Mouse (Mus musculus): ENCODE measurements around the gene Tmem30a. TPM values are rescaled to one million over a fixed set of nuclear protein-coding genes. Genes with fewer than 3 reads are reported as not detected.
A peak's percentile ranks its signal among the peaks of the same experiment; 100 is the strongest.

Gene Tmem30a
- 97.5 and 101 TPM in 2 replicates for polyA plus RNA-seq (2015; fragmentation: Nextera tagmentation; extraction: Ambion mirVana)

GRCm38 (mm10) chr9:79792841-79793835 is at the start of gene Tmem30a:
Tmem30a (minus strand) TSS chr9:79793507.
- Histone ChIP-seq H3K9me3 (no peaks in the 10 kb centered on the region), H3K27me3 (no peaks in the 10 kb centered on the region), H3K4me2 (peak within 1 kb of the TSS; percentile 57), H3K36me3 (no peaks in the 10 kb centered on the region), H3K4me1 (peaks cover 8% of the 10 kb centered on the region; the same call in 1 of the 2 replicates), H3K4me3 (peak within 1 kb of the TSS; percentile 60), H3K27ac (peak within 1 kb of the TSS; percentile 87), H3K9ac (peak within 1 kb of the TSS; percentile 67)
- WGBS: under 1% methylated on average over 91 of the region's 91 CpGs
- ATAC-seq (ENCODE audit: borderline replicate concordance, extremely low read depth, low FRiP score, low TSS enrichment): peak; percentile 97

- H3K27me3 ChIP-seq: no peaks in the 10 kb centered on the region
- H3K4me1 ChIP-seq: peaks cover 8% of the 10 kb centered on the region; the same call in 1 of the 2 replicates
- peak overlapping the region; percentile 40; the same call in 1 of the 2 replicates for H3K27ac ChIP-seq
- WGBS: 15% methylated on average over 6 of the region's 6 CpGs
- H3K36me3 ChIP-seq: no peaks in the 10 kb centered on the region
- no peak overlapping the region for H3K4me2 ChIP-seq
- H3K4me3 ChIP-seq: no peak overlapping the region
- peak; percentile 62; the same call in 1 of the 2 replicates for ATAC-seq (ENCODE audit: borderline replicate concordance, extremely low read depth, low FRiP score, low TSS enrichment)
- H3K9ac ChIP-seq: no peak overlapping the region
- H3K9me3 ChIP-seq: 0 out of 2 replicates have a peak, but pooled peaks cover 3% of the 10 kb centered on the region
Observed at GRCm38 (mm10) chr9:79842615-79843014, 49.3 kb upstream of the Tmem30a start.

GRCm38 (mm10) chr9:79842028-79842427 is 48.7 kb upstream of the Tmem30a start:
- H3K4me2 ChIP-seq: no peak overlapping the region
- no peak overlapping the region for H3K9ac ChIP-seq
- no peak for ATAC-seq (ENCODE audit: borderline replicate concordance, extremely low read depth, low FRiP score, low TSS enrichment)
- H3K27ac ChIP-seq: peak overlapping the region; percentile 40; the same call in 1 of the 2 replicates
- H3K36me3 ChIP-seq: no peaks in the 10 kb centered on the region
- H3K27me3 ChIP-seq: no peaks in the 10 kb centered on the region
- H3K4me3 ChIP-seq: no peak overlapping the region
- H3K4me1 ChIP-seq: peaks cover 8% of the 10 kb centered on the region; the same call in 1 of the 2 replicates
- 0 out of 2 replicates have a peak, but pooled peaks cover 3% of the 10 kb centered on the region for H3K9me3 ChIP-seq

- WGBS: 56% methylated on average over 1 of the region's 1 CpGs
- Histone ChIP-seq H3K27ac (no peak overlapping the region), H3K4me1 (peaks cover 17% of the 10 kb centered on the region), H3K9me3 (no peaks in the 10 kb centered on the region), H3K4me2 (no peak overlapping the region), H3K4me3 (no peak overlapping the region), H3K9ac (no peak overlapping the region), H3K27me3 (no peaks in the 10 kb centered on the region), H3K36me3 (no peaks in the 10 kb centered on the region)
- ATAC-seq (ENCODE audit: borderline replicate concordance, extremely low read depth, low FRiP score, low TSS enrichment): 0 out of 2 replicates have a peak, but pooled peaks have one; percentile 17
Observed at GRCm38 (mm10) chr9:79831294-79831693, 38.0 kb upstream of the Tmem30a start.

DNA sequence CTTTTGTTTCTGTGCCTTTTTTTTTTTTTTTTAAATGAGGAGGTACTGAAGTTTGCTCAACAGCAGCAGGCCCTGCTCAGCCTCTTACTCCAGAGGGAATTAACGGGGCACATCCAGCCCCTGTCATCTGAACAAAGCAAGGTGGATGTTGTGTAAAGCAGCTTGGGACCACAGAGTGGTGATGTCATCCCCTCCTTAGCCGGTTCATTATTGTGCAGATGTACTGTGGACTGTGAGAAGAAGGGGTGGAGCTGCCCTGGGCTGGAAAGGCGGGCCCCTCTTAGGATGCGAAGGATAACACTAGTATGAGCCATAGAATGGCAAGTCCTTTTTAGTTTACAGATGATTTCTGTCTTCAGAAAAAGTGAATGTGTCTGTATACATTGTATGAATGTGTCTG is 37.6 kb upstream of the Tmem30a start:
- WGBS: 29% methylated on average over 4 of the region's 4 CpGs
- ATAC-seq (ENCODE audit: borderline replicate concordance, extremely low read depth, low FRiP score, low TSS enrichment): peak; percentile 75

DNA sequence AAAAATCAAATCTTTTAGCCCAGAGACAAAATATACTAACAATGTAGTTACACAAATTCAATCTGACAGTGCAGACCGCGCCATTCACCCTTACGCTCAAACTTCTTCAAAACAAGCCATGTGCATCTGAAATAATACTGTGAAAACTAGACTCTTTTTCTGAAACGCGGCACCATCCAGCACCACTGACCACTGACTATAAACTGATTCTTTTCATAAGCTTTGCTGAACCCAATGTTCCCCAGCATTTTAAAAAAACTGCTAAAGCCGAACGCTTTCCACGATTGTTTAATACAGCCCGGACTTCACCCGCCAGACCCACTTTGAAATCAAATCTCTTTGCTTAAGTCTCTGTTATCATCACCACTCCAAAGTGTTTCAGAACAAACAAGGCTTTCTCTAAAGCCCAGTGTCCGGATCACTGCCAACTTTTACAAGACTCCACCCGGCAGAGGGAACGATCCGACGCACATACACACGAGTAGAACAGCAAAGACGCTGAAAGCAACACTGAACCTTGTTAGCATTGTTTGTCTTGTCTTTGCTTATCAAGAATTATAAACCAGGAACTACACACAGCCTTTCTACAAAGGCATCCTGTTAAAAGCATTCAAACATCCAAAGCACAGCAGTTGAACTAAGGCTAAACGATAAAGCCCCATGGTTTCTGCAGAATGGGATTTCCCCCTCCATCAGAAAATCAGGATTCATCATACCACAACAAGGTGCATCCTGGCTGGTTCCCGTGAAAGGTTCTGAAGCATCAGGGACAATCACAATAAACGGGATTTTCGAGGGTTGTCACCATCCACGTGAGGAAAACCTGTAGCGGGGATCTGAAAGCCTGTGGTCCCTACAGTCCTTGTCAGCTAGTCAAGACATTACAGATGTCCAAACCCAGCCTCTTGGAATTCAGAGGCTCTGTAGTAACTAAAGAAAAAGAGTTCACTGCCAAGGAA is 36.8 kb upstream of the Tmem30a start:
- Histone ChIP-seq H3K27ac (peak overlapping the region; percentile 61), H3K27me3 (no peaks in the 10 kb centered on the region), H3K9me3 (no peaks in the 10 kb centered on the region), H3K36me3 (no peaks in the 10 kb centered on the region), H3K4me1 (peaks cover 17% of the 10 kb centered on the region), H3K4me2 (peak overlapping the region; percentile 41), H3K9ac (peak overlapping the region; percentile 4; the same call in 1 of the 2 replicates), H3K4me3 (no peak overlapping the region)
- ATAC-seq (ENCODE audit: borderline replicate concordance, extremely low read depth, low FRiP score, low TSS enrichment): peak; percentile 60
- WGBS: 35% methylated on average over 23 of the region's 23 CpGs

More for the DNA sequence above, 37.6 kb upstream of the Tmem30a start:
- H3K4me1 ChIP-seq: peaks cover 17% of the 10 kb centered on the region
- H3K4me2 ChIP-seq: no peak overlapping the region
- no peaks in the 10 kb centered on the region for H3K9me3 ChIP-seq
- H3K27ac ChIP-seq: peak overlapping the region; percentile 61; the same call in 1 of the 2 replicates
- H3K4me3 ChIP-seq: no peak overlapping the region
- no peaks in the 10 kb centered on the region for H3K36me3 ChIP-seq
- H3K27me3 ChIP-seq: no peaks in the 10 kb centered on the region
- H3K9ac ChIP-seq: no peak overlapping the region

DNA sequence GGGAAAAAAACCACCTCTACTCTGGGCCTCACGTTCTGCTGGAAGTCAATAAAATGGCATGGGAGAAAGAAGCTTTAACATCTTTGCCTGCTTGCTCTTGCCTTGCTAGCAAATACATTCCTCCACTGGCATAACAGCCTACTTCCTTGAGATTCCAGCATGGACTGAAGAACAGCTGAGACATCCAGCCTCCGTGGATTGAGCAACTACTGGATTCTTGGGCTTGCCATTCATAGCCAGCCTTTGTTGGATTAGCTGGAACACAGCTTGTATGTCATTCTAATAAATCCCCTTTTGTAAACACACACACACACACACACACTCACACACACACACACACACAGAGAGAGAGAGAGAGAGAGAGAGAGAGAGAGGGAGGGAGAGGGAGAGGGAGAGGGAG is 33.8 kb upstream of the Tmem30a start:
- Histone ChIP-seq H3K4me3 (no peak overlapping the region), H3K9me3 (no peaks in the 10 kb centered on the region), H3K9ac (no peak overlapping the region), H3K36me3 (no peaks in the 10 kb centered on the region), H3K27me3 (no peaks in the 10 kb centered on the region), H3K4me1 (peaks cover 17% of the 10 kb centered on the region), H3K27ac (no peak overlapping the region), H3K4me2 (no peak overlapping the region)
- 47% methylated on average over 2 of the region's 2 CpGs for WGBS
- peak; percentile 21; the same call in 1 of the 2 replicates for ATAC-seq (ENCODE audit: borderline replicate concordance, extremely low read depth, low FRiP score, low TSS enrichment)

DNA sequence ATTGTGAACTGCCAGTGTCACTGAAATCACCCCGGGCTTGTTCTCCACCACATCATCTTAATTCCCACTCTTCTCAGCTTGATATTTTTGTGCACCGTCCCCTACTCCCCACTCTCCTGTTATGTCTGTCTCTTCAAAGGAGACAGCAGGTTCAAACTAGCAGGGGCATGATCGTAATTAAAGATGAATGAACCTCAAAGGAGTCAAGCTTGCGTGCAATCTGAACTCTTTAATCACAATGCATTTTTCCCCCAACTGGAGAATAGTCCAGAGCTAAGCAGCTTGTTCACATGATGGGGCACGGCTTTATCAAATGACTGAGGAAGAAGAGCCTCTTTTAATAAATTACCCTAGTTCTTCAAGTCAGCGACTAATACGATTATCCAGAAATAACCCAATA is 32.2 kb upstream of the Tmem30a start:
- H3K4me1 ChIP-seq: peaks cover 11% of the 10 kb centered on the region
- H3K36me3 ChIP-seq: no peaks in the 10 kb centered on the region
- 87% methylated on average over 7 of the region's 7 CpGs for WGBS
- H3K4me3 ChIP-seq: no peak overlapping the region
- no peak overlapping the region for H3K9ac ChIP-seq
- H3K27ac ChIP-seq: no peak overlapping the region
- H3K27me3 ChIP-seq: no peaks in the 10 kb centered on the region
- H3K9me3 ChIP-seq: no peaks in the 10 kb centered on the region
- no peak for ATAC-seq (ENCODE audit: borderline replicate concordance, extremely low read depth, low FRiP score, low TSS enrichment)
- H3K4me2 ChIP-seq: no peak overlapping the region

DNA sequence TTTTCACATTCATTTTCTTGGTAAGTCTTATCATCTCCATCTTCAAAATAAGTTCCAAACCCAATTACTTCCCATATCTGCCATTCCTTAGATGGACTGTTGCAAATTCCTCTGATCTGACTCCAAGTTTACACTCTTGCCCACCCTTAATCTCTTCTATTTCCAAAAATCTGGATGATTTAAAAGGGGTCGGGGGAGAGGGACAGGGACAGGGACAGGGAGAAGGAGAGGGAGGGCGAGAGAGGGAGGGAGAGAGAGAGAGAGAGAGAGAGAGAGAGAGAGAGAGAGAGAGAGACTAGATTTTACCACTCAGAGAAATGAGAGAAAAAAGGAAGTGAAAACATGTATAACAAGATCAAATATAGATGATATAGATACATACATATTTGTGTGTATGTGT is 30.5 kb upstream of the Tmem30a start:
- Histone ChIP-seq H3K4me2 (no peak overlapping the region), H3K36me3 (peaks cover 7% of the 10 kb centered on the region), H3K27me3 (no peaks in the 10 kb centered on the region), H3K4me1 (no peaks in the 10 kb centered on the region), H3K9ac (no peak overlapping the region), H3K27ac (no peak overlapping the region), H3K9me3 (no peaks in the 10 kb centered on the region), H3K4me3 (no peak overlapping the region)
- 54% methylated on average over 2 of the region's 2 CpGs for WGBS
- ATAC-seq (ENCODE audit: borderline replicate concordance, extremely low read depth, low FRiP score, low TSS enrichment): no peak

GRCm38 (mm10) chr9:79823438-79823837 is 30.1 kb upstream of the Tmem30a start:
- Histone ChIP-seq H3K27me3 (no peaks in the 10 kb centered on the region), H3K4me2 (no peak overlapping the region), H3K27ac (no peak overlapping the region), H3K4me3 (no peak overlapping the region), H3K4me1 (no peaks in the 10 kb centered on the region), H3K9me3 (no peaks in the 10 kb centered on the region), H3K9ac (no peak overlapping the region), H3K36me3 (peaks cover 11% of the 10 kb centered on the region)
- 71% methylated on average over 4 of the region's 4 CpGs for WGBS
- no peak for ATAC-seq (ENCODE audit: borderline replicate concordance, extremely low read depth, low FRiP score, low TSS enrichment)

- WGBS: 86% methylated on average over 5 of the region's 5 CpGs
- H3K36me3 ChIP-seq: peaks cover 20% of the 10 kb centered on the region
Observed at GRCm38 (mm10) chr9:79816464-79816863, 23.2 kb upstream of the Tmem30a start.

More at GRCm38 (mm10) chr9:79816464-79816863, 23.2 kb upstream of the Tmem30a start:
- no peak overlapping the region for H3K9ac ChIP-seq
- no peak overlapping the region for H3K27ac ChIP-seq
- no peaks in the 10 kb centered on the region for H3K27me3 ChIP-seq
- H3K9me3 ChIP-seq: no peaks in the 10 kb centered on the region
- no peak overlapping the region for H3K4me3 ChIP-seq
- H3K4me2 ChIP-seq: no peak overlapping the region
- no peaks in the 10 kb centered on the region for H3K4me1 ChIP-seq
- ATAC-seq (ENCODE audit: borderline replicate concordance, extremely low read depth, low FRiP score, low TSS enrichment): no peak
